Mouse (Mus musculus): Measurements from ENCODE around the gene Xkrx. TPM values are rescaled to one million over a fixed set of nuclear protein-coding genes. Genes with fewer than 3 reads are reported as not detected.

Xkrx gene
- polyA plus RNA-seq, 1 experiment from 2014 or later, result 0.31 TPM

DNA sequence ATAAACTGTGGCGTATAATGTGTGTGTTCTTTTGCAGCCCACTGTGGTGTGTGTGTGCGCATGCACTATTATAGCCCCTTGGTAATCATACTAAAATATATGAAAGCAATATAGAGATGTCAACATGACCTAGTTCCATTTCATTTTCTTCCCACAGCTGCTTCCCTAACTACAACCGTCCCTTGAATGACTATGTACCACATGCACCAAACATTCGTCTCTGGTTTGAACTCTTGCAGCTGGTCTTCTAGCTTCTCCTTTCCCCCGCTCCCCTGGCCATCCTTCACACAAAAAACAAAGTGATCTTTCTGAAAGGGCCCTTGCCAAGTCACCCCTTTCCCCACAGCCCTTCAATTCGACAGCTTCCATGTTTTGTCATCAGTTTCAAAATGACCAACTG lies 21.9 kb downstream of the Xkrx start:
- Histone ChIP-seq H3K4me2 (replicated peaks) (no peak overlapping the region), H3K4me1 (replicated peaks) (no peaks in the 10 kb centered on the region), H3K9ac (replicated peaks) (no peak overlapping the region), H3K27me3 (peaks cover 9% of the 10 kb centered on the region; the same call in 1 of the 2 replicates), H3K4me3 (replicated peaks) (no peak overlapping the region), H3K36me3 (no peaks in the 10 kb centered on the region), H3K27ac (no peak overlapping the region), H3K9me3 (no peaks in the 10 kb centered on the region)
- ATAC-seq, result no peak
- WGBS, result 83% methylated on average over 6 of the region's 6 CpGs

DNA sequence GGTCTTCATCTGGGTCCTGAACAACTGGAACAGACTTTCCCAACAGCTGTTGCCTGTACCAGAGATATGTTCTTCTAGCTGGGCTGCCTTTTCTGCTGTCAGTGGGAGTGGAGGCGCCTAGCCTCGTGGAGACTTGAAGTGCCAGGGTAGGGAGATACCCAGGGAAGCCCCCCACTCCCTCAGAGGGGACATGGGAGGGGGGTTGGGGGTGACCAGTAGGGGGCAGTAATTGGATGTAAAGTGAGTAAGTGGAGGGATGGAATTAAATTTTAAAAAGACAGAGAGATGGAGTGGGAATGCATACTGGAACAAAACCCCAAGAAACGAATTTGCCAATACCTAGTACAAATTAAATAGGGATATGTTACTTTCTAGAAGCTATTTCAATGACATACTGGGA lies 28.1 kb downstream of the Xkrx start:
- Histone ChIP-seq H3K4me1 (replicated peaks) (no peaks in the 10 kb centered on the region), H3K4me2 (replicated peaks) (no peak overlapping the region), H3K27ac (no peak overlapping the region), H3K9me3 (no peaks in the 10 kb centered on the region), H3K36me3 (no peaks in the 10 kb centered on the region), H3K27me3 (peaks cover 13% of the 10 kb centered on the region; the same call in 1 of the 2 replicates), H3K9ac (replicated peaks) (no peak overlapping the region), H3K4me3 (replicated peaks) (no peak overlapping the region)
- ATAC-seq, result no peak
- 51% methylated on average over 3 of the region's 3 CpGs for WGBS

DNA sequence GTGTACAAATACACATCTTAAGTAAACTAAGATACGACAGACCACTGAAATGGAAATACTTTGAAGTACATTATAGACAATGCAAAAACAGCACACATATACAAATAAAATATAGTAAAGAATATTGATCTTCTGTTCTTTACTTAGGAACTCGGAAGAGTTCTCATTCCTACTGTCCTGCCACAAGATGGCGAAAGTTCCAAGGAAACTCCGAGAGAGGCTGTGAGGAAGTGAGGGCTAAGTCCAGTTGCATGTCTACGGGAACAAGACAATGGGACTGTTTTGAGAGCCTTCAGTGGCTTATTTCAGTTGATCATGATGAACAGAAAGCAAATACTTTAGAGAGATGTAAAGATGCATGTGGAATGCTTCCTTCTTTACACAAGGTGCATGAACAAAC lies 29.6 kb downstream of the Xkrx start:
- H3K27me3 ChIP-seq, result peaks cover 25% of the 10 kb centered on the region; the same call in 1 of the 2 replicates
- 32% methylated on average over 5 of the region's 5 CpGs for WGBS
- H3K9ac ChIP-seq (replicated peaks), result no peak overlapping the region
- no peaks in the 10 kb centered on the region for H3K4me1 ChIP-seq (replicated peaks)
- H3K27ac ChIP-seq, result no peak overlapping the region
- no peaks in the 10 kb centered on the region for H3K36me3 ChIP-seq
- ATAC-seq, result no peak
- H3K9me3 ChIP-seq, result no peaks in the 10 kb centered on the region
- H3K4me3 ChIP-seq (replicated peaks), result no peak overlapping the region
- no peak overlapping the region for H3K4me2 ChIP-seq (replicated peaks)

DNA sequence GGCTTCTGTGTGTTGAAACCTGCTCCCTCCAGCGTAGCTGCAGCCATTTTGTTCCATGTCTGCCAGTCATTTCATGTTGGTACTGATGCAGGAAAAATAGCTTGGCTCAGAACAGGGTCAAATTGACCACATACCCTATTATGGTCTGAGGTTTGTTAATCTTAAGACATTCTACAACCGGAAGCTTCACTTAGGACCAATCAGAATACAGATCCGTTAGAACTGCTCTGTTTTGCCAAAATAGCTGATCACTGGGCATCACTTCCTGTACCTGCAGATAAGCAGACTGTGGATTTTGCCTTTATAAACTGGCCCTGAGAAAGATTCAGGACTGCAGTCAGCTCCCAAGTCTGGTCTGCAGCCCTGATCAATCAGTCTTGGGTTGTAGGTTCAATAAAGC lies 33.3 kb downstream of the Xkrx start:
- no peak overlapping the region for H3K4me3 ChIP-seq (replicated peaks)
- no peak overlapping the region for H3K27ac ChIP-seq
- H3K4me2 ChIP-seq (replicated peaks), result no peak overlapping the region
- H3K9ac ChIP-seq (replicated peaks), result no peak overlapping the region
- H3K36me3 ChIP-seq, result no peaks in the 10 kb centered on the region
- no peaks in the 10 kb centered on the region for H3K9me3 ChIP-seq
- 78% methylated on average over 3 of the region's 3 CpGs for WGBS
- no peak for ATAC-seq
- H3K4me1 ChIP-seq (replicated peaks), result no peaks in the 10 kb centered on the region
- H3K27me3 ChIP-seq, result peaks cover 32% of the 10 kb centered on the region; the same call in 1 of the 2 replicates

DNA sequence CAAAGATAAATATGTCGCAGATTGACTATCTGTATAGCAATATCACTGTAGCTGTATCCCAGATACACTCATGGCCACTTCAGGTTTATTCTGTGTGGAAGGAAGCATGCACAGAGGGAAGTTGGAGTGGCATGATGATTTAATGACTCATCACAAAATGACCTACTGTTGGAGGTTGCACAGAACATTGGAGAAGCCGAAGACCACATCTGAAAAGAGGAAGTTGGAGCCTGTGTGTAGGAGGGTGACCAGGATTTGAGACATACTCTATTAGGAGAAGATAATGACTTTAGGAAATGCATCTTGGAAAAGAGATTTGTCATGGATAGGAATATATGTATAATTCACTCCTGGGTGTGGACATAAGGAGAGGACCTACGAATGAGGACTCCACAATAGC lies 45.5 kb downstream of the Xkrx start:
- ATAC-seq, result no peak
- Histone ChIP-seq H3K4me3 (replicated peaks) (no peak overlapping the region), H3K36me3 (no peaks in the 10 kb centered on the region), H3K9me3 (no peaks in the 10 kb centered on the region), H3K4me1 (replicated peaks) (no peaks in the 10 kb centered on the region), H3K27me3 (no peaks in the 10 kb centered on the region), H3K27ac (no peak overlapping the region), H3K4me2 (replicated peaks) (no peak overlapping the region), H3K9ac (replicated peaks) (no peak overlapping the region)
- WGBS, result 70% methylated on average over 3 of the region's 3 CpGs

DNA sequence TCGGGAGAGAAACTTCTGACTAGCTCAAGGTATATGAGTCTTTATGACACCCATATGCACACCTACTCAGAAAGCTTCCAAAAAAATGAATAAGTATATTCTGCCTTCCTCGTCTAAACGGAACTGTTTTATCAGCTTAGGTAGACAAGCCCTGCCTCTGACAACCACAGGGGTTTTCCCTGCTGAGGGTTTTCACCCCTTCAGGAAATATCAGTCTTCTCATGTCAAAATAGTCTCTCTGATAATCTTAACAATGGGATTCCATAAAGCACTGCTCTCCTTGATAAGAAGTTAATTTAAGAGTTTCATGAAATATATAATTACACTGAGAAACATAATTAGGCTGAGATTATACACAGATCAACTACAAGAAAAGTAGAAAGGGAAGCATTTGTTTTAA lies 50.1 kb downstream of the Xkrx start:
- H3K4me3 ChIP-seq (replicated peaks), result no peak overlapping the region
- H3K4me1 ChIP-seq (replicated peaks), result no peaks in the 10 kb centered on the region
- no peaks in the 10 kb centered on the region for H3K9me3 ChIP-seq
- no peak for ATAC-seq
- H3K27me3 ChIP-seq, result no peaks in the 10 kb centered on the region
- H3K36me3 ChIP-seq, result no peaks in the 10 kb centered on the region
- H3K9ac ChIP-seq (replicated peaks), result no peak overlapping the region
- H3K27ac ChIP-seq, result no peak overlapping the region
- H3K4me2 ChIP-seq (replicated peaks), result no peak overlapping the region
- WGBS, result 92% methylated on average over 3 of the region's 3 CpGs

DNA sequence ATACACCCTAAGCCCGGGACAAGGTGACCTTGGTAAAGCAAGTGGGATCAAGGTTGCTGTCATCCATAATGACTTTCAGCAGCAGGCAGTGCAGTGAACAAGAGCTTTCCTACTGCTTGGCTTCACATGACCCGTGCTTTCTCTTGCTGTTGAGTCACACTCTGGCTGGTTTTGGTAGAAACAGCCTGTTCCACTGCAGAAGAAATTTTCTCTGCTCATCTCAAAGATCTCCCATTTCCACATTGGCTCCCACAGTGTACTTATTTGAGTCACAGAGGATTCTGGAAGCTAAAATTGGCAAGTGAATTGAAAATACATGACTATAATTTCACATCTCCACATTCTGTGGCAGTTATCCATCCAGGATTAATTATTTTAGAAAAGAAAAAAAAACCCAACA lies 59.2 kb downstream of the Xkrx start:
- H3K4me3 ChIP-seq (replicated peaks), result no peak overlapping the region
- 82% methylated on average over 2 of the region's 2 CpGs for WGBS
- no peak overlapping the region for H3K4me2 ChIP-seq (replicated peaks)
- no peak for ATAC-seq
- no peaks in the 10 kb centered on the region for H3K27me3 ChIP-seq
- H3K36me3 ChIP-seq, result no peaks in the 10 kb centered on the region
- no peaks in the 10 kb centered on the region for H3K9me3 ChIP-seq
- H3K4me1 ChIP-seq (replicated peaks), result no peaks in the 10 kb centered on the region
- H3K27ac ChIP-seq, result no peak overlapping the region
- no peak overlapping the region for H3K9ac ChIP-seq (replicated peaks)

Other genes starting within 250 kb of the Xkrx start
- gene Sytl4, start 180.3 kb downstream of the Xkrx start, polyA plus RNA-seq (2015; fragmentation: Nextera tagmentation; extraction: Ambion mirVana), result 0.39 and 0.59 TPM in 2 replicates
- 65.8 and 66.8 TPM in 2 replicates for gene Cstf2, start 102.9 kb downstream of the Xkrx start, polyA plus RNA-seq (2015; fragmentation: Nextera tagmentation; extraction: Ambion mirVana)
- gene Arl13a, start 25.4 kb upstream of the Xkrx start, polyA plus RNA-seq (2015; fragmentation: Nextera tagmentation; extraction: Ambion mirVana), result not detected in 2 replicates
- 0.07 TPM in 1 of 2 replicates, not detected in the other for gene Nox1, start 59.9 kb upstream of the Xkrx start, polyA plus RNA-seq (2015; fragmentation: Nextera tagmentation; extraction: Ambion mirVana)
- gene Trmt2b, start 114.9 kb upstream of the Xkrx start, polyA plus RNA-seq (2015; fragmentation: Nextera tagmentation; extraction: Ambion mirVana), result 4.5 and 4.7 TPM in 2 replicates
- 93.6 and 94.8 TPM in 2 replicates for gene Tmem35a, start 133.1 kb upstream of the Xkrx start, polyA plus RNA-seq (2015; fragmentation: Nextera tagmentation; extraction: Ambion mirVana)
- 10.1 and 11.8 TPM in 2 replicates for gene Cenpi, start 146.0 kb upstream of the Xkrx start, polyA plus RNA-seq (2015; fragmentation: Nextera tagmentation; extraction: Ambion mirVana)
- gene Drp2, start 242.5 kb upstream of the Xkrx start, polyA plus RNA-seq (2015; fragmentation: Nextera tagmentation; extraction: Ambion mirVana), result 19.7 and 21.4 TPM in 2 replicates

All from midbrain, embryonic 13.5 days (tissue).